Mouse (Mus musculus) left cerebral cortex, adult 11 months (tissue): ENCODE results near the gene BC028528.
A peak's percentile ranks its signal among the peaks of the same experiment; 100 is the strongest.
"Not testable (repeated sequence)": the region's sequence is repeated elsewhere in the genome, so short reads cannot be mapped to it uniquely, and the experiment has no call there.

ENCODE experiments used
- DNase-seq: peaks from one replicate; pipeline ENCODE4 v3.0.0; 2022; ENCODE audit warnings: low spot score

Gene BC028528

GRCm38 (mm10) chr3:95891211-95892065 is at the start of gene BC028528:
Gene BC028528 (minus strand): TSS chr3:95892005.
- no peak for DNase-seq

- no peak for DNase-seq
These were observed 47.0 kb upstream of the BC028528 start for GRCm38 (mm10) chr3:95938835-95939234.

- no peak for DNase-seq
These were observed 46.4 kb upstream of the BC028528 start for GRCm38 (mm10) chr3:95938217-95938616.

GRCm38 (mm10) chr3:95934448-95934847 is 42.6 kb upstream of the BC028528 start:
- DNase-seq: no peak

GRCm38 (mm10) chr3:95933111-95933750 is 41.4 kb upstream of the BC028528 start:
- no peak for DNase-seq

- no peak for DNase-seq
These were observed 40.8 kb upstream of the BC028528 start for GRCm38 (mm10) chr3:95932566-95932965.

GRCm38 (mm10) chr3:95932157-95932556 is 40.4 kb upstream of the BC028528 start:
- no peak for DNase-seq

GRCm38 (mm10) chr3:95931471-95931870 is 39.7 kb upstream of the BC028528 start:
- DNase-seq: no peak

GRCm38 (mm10) chr3:95930471-95930789 is 38.6 kb upstream of the BC028528 start:
- DNase-seq: no peak

- DNase-seq: no peak
These were observed 38.0 kb upstream of the BC028528 start for GRCm38 (mm10) chr3:95929581-95930470.

GRCm38 (mm10) chr3:95928658-95929503 is 37.1 kb upstream of the BC028528 start, which contains the start of gene Anp32e:
Gene Anp32e (plus strand): TSS chr3:95929246.
- DNase-seq: peak; percentile 95

- no peak for DNase-seq
These were observed 36.5 kb upstream of the BC028528 start for GRCm38 (mm10) chr3:95928261-95928657.

GRCm38 (mm10) chr3:95925087-95925486 is 33.3 kb upstream of the BC028528 start:
- DNase-seq: no peak

- DNase-seq: no peak
These were observed 32.4 kb upstream of the BC028528 start for GRCm38 (mm10) chr3:95924185-95924584.

- not testable (repeated sequence) for DNase-seq
These were observed 31.6 kb upstream of the BC028528 start for GRCm38 (mm10) chr3:95923429-95923828.

GRCm38 (mm10) chr3:95920532-95920931 is 28.7 kb upstream of the BC028528 start:
- not testable (repeated sequence) for DNase-seq

- no peak for DNase-seq
These were observed 25.0 kb upstream of the BC028528 start for GRCm38 (mm10) chr3:95916760-95917159.

- no peak for DNase-seq
These were observed 22.9 kb upstream of the BC028528 start for GRCm38 (mm10) chr3:95914706-95915105.

- DNase-seq: no peak
These were observed 15.8 kb upstream of the BC028528 start for GRCm38 (mm10) chr3:95907613-95908012.

- no peak for DNase-seq
These were observed 15.1 kb upstream of the BC028528 start for GRCm38 (mm10) chr3:95906860-95907259.

GRCm38 (mm10) chr3:95905940-95906492 is 14.2 kb upstream of the BC028528 start:
- no peak for DNase-seq
